ENCODE assay signal across 8 mouse cellular contexts in the genomic region with DNA sequence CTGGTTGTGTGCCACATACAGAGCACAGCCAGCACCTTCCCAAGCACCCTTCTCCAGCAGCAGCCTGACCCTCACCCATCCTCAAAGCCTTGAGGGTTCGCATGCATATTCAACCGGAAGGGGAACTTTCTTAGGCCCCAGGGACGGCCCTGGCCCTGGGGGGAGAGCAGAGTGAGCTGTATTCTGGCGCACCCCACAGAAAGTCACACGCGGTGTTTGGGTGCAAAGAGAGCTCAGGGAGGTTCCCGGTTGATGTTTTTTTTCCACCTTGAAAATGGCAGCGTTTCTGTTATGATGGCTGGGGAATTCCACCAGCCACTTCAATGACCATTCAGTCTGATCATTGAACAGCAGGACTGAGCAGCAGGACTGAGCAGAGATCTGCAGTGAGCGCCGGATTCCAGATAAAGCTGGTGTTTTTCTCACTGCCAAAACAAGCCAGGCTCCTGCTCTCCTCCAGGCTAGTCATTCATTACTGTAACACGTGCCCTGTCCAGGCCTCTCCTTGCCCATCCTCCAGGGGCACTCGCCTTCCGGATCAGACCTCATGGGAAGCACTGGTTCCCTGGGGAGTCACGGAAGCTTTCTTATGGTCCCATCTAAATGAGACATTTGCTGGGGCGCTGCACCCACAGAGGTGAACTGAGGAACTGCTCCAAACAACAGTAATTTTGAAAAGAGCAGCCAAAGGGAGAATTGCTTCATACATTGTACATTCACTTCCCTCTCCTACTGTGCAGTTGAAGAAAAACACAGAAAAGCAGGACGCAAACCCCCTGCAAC. TPM values are rescaled to one million over a fixed set of nuclear protein-coding genes. Genes with fewer than 3 reads are reported as not detected.
A peak's percentile ranks its signal among the peaks of the same experiment; 100 is the strongest.
DNase-seq lines count a peak whose midpoint lies in the region; ATAC-seq and TF ChIP-seq lines count a peak whose summit lies in the region.

No protein-coding gene starts in this region.

- no peak for TF ChIP-seq CTCF in gastrocnemius, adult 2 months (IDR thresholded peaks at IDR 0.05)
- peak; percentile 33 for TF ChIP-seq CTCF in stomach, postnatal 0 days (IDR thresholded peaks at IDR 0.05; ENCODE audit: low read depth)

- no peaks in the 10 kb centered on the region for H3K9me3 ChIP-seq in lung, embryonic 15.5 days
- no peaks in the 10 kb centered on the region for H3K9me3 ChIP-seq in stomach, postnatal 0 days (ENCODE audit: control insufficient read depth, low read length)

- peak; percentile 24 for DNase-seq in gastrocnemius, adult 2 months
- DNase-seq in gastrocnemius, adult 18-20 months (ENCODE audit: low spot score): no peak
- peak; percentile 40 for DNase-seq in Muller cell, postnatal 12 days (ENCODE audit: inconsistent ontology term)
- DNase-seq in kidney, adult 11 months: peak; percentile 69
- peak; percentile 37 for DNase-seq in stomach, postnatal 0 days (ENCODE audit: low spot score)
- no peak for DNase-seq in right cerebral cortex, postnatal 14 days
- no peak for DNase-seq in cerebellum, adult 11 months

- H3K9ac ChIP-seq in lung, embryonic 15.5 days: no peak overlapping the region
- H3K9ac ChIP-seq in stomach, postnatal 0 days (ENCODE audit: low read length): no peak overlapping the region

- H3K4me1 ChIP-seq in lung, embryonic 15.5 days: peaks cover 13% of the 10 kb centered on the region
- H3K4me1 ChIP-seq in stomach, postnatal 0 days (replicated peaks; ENCODE audit: control insufficient read depth, insufficient read depth): no peaks in the 10 kb centered on the region

- intact Hi-C loops in gastrocnemius, adult 2 months (cut with DNase I): no loop called here

- H3K4me3 ChIP-seq in gastrocnemius, adult 2 months: peak overlapping the region; percentile 73
- no peak overlapping the region for H3K4me3 ChIP-seq in lung, embryonic 15.5 days
- no peak overlapping the region for H3K4me3 ChIP-seq in stomach, postnatal 0 days (ENCODE audit: low read depth, low read length)

- H3K36me3 ChIP-seq in lung, embryonic 15.5 days: no peaks in the 10 kb centered on the region
- no peaks in the 10 kb centered on the region for H3K36me3 ChIP-seq in stomach, postnatal 0 days (ENCODE audit: control insufficient read depth, insufficient read depth, low read length)

- H3K27me3 ChIP-seq in lung, embryonic 15.5 days: peaks cover 20% of the 10 kb centered on the region
- H3K27me3 ChIP-seq in stomach, postnatal 0 days (ENCODE audit: control insufficient read depth, insufficient read depth, low read length): no peaks in the 10 kb centered on the region

- TF ChIP-seq EP300 in stomach, postnatal 0 days (optimal IDR thresholded peaks at IDR 0.05): no peak

- ATAC-seq in lung, embryonic 15.5 days (ENCODE audit: borderline replicate concordance, extremely low read depth, low FRiP score, low TSS enrichment): 0 out of 2 replicates have a peak, but pooled peaks have one; percentile 36
- peak; percentile 53 for ATAC-seq in stomach, postnatal 0 days (ENCODE audit: low FRiP score, low TSS enrichment)

- peak overlapping the region; percentile 49 for H3K27ac ChIP-seq in gastrocnemius, adult 2 months
- no peak overlapping the region for H3K27ac ChIP-seq in lung, embryonic 15.5 days
- 0 out of 2 replicates have a peak overlapping the region, but pooled peaks have one; percentile 4 for H3K27ac ChIP-seq in stomach, postnatal 0 days (replicated peaks)

- WGBS in lung, embryonic 15.5 days: 25% methylated on average over 16 of the region's 16 CpGs
- 32% methylated on average over 16 of the region's 16 CpGs for WGBS in stomach, postnatal 0 days

- H3K4me2 ChIP-seq in lung, embryonic 15.5 days: no peak overlapping the region; the same call in 1 of the 2 replicates
- H3K4me2 ChIP-seq in stomach, postnatal 0 days (replicated peaks; ENCODE audit: low read depth): no peak overlapping the region

RNA-seq across cellular contexts. Expression of a gene that starts 6.0 kb away (rescaled TPM):
- 1 to 10 TPM; 8.9 to 9.1 TPM for total RNA-seq in gastrocnemius, adult 2 months (2021)
- total RNA-seq in gastrocnemius, adult 18-20 months (2021): 10 to 100 TPM; 10.3 to 12.7 TPM
- 4.5 and 7.8 TPM in 2 replicates for polyA plus RNA-seq in lung, embryonic 15.5 days (2015; fragmentation: Nextera tagmentation; extraction: Ambion mirVana)
- polyA plus RNA-seq in stomach, postnatal 0 days (2015; fragmentation: Nextera tagmentation; extraction: Ambion mirVana): 1.9 and 2.0 TPM in 2 replicates

RNA-seq across cellular contexts. Expression of a gene that starts 41.5 kb away (rescaled TPM):
- 10 to 100 TPM; 37.2 to 51.0 TPM for total RNA-seq in gastrocnemius, adult 2 months (2021)
- total RNA-seq in gastrocnemius, adult 18-20 months (2021): 10 to 100 TPM; 44.9 to 46.7 TPM
- 31.6 TPM in 2 replicates for polyA plus RNA-seq in lung, embryonic 15.5 days (2015; fragmentation: Nextera tagmentation; extraction: Ambion mirVana)
- 7.5 and 8.6 TPM in 2 replicates for polyA plus RNA-seq in stomach, postnatal 0 days (2015; fragmentation: Nextera tagmentation; extraction: Ambion mirVana)

Comparison
In these comparisons a context has a peak if more than half of its experiments do, and no peak if none do; other contexts are left out.
1. DNase-seq: peak in gastrocnemius, adult 2 months (single experiment), Muller cell, postnatal 12 days (single experiment), kidney, adult 11 months (single experiment) and stomach, postnatal 0 days (single experiment); none in gastrocnemius, adult 18-20 months (single experiment), right cerebral cortex, postnatal 14 days (single experiment) and cerebellum, adult 11 months (single experiment).